Mouse (Mus musculus) limb, embryonic 10.5 days (tissue): ENCODE data around the gene Mettl9. TPM values are rescaled to one million over a fixed set of nuclear protein-coding genes. Genes with fewer than 3 reads are reported as not detected.
"Not testable (repeated sequence)": the region's sequence is repeated elsewhere in the genome, so short reads cannot be mapped to it uniquely, and the experiment has no call there.

Experiments
- DNase-seq: peaks from one replicate; pipeline ENCODE4 v3.0.0-alpha.2; 2017; ENCODE audit warnings: low spot score
- H3K27ac ChIP-seq: fragments of 300-500 bp; sonication (generic); 2 replicates; pipeline ENCODE4 v1.5.1; 2016; ENCODE audit warnings: mild to moderate bottlenecking
- H3K27me3 ChIP-seq: fragments of 300-500 bp; sonication (generic); 2 replicates; pipeline ENCODE4 v1.6.1; 2016; ENCODE audit warnings: low read depth, mild to moderate bottlenecking; ENCODE audit not compliant: poor library complexity, severe bottlenecking
- H3K36me3 ChIP-seq: fragments of 300-500 bp; sonication (generic); 2 replicates; pipeline ENCODE4 v1.6.1; 2016; ENCODE audit warnings: mild to moderate bottlenecking, moderate library complexity
- H3K4me1 ChIP-seq: fragments of 300-500 bp; sonication (generic); 2 replicates; pipeline ENCODE4 v1.6.1; 2016
- H3K4me3 ChIP-seq: fragments of 300-500 bp; sonication (generic); 2 replicates; pipeline ENCODE4 v1.5.1; 2016; ENCODE audit warnings: mild to moderate bottlenecking, moderate library complexity
- H3K9me3 ChIP-seq: fragments of 300-500 bp; sonication (generic); replicated peaks from 2 replicates; pipeline ENCODE4 v1.6.1; 2016; ENCODE audit warnings: mild to moderate bottlenecking
- WGBS: fragments of 180-500 bp; shearing (Covaris S2); methylation state at CpG from one replicate; pipeline ENCODE4 v1.1.7; 2016; 5-methylcytosine and 5-hydroxymethylcytosine counted together
- polyA plus RNA-seq: library from polyadenylated mRNA; unstranded; fragments of >200 nt; fragmentation: Nextera tagmentation; extraction: Ambion mirVana; gene quantifications from 2 replicates; pipeline ENCODE4 v1.2.1, GENCODE M21; 2016

Gene Mettl9
- polyA plus RNA-seq, 1 experiment from 2014 or later, result 223 TPM

DNA sequence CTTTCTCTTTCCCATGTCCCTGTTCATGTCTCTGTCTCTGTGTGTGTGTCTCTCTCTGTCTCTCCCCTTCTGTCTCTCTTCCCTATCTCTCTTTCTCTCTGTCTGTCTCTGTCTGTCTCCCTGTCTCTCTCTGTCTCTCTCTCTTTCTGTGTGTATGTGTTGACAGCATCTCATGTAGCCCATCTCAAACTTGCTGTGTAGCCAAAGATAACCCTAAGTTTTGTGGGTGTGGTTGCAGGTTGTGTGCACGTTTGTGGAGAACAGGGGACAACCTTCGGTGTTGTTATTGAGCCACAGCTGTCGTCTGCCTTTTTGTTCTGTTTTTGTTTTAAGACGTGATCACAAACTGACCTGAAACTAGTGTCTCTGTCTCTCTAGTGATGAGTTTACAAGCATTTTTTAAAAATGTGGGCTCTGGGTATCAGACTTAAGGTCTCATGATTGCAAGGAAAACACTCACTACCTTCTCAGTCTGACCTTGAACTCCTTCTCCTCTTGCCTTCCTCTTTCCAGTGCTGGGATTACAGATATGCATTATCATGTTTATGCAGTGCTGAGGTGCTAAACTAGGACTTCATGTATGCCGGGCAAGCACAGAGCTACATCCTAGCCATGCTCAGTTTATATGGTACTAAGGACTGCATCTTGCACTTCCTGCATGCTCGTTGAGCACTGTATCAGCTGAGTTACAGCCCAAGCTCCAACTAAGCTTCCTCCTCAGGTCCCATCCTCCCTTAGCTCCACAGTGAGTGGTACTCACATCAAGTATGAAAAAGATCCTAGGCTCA lies 8.8 kb upstream of the Mettl9 start:
- WGBS, result 84% methylated on average over 6 of the region's 6 CpGs
- peaks cover 4% of the 10 kb centered on the region; the same call in 1 of the 2 replicates for H3K27me3 ChIP-seq
- H3K4me1 ChIP-seq, result peaks cover 3% of the 10 kb centered on the region; the same call in 1 of the 2 replicates
- no peaks in the 10 kb centered on the region for H3K36me3 ChIP-seq
- DNase-seq, result no peak
- H3K4me3 ChIP-seq, result no peak overlapping the region
- H3K9me3 ChIP-seq, result no peaks in the 10 kb centered on the region
- H3K27ac ChIP-seq, result no peak overlapping the region

DNA sequence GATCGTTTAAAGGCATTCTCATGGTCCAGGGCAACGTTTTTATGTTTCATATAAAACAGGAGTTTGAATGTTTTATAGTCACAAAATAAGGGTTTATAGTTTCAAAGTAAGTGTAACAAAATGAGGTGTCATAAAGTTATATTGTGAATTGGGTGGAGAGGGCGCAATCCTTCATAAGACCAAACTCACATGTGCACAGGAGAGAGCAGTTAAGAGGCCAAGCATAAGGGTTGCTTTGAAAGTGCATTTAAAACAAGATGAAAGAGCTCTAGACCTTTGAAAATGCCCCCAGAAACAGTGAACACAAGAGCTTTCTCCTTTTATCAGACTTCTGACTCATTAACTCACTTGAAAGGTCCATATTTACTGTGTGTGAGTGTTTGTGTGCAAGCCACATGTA lies 7.9 kb upstream of the Mettl9 start:
- Histone ChIP-seq H3K4me1 (peaks cover 3% of the 10 kb centered on the region; the same call in 1 of the 2 replicates), H3K9me3 (no peaks in the 10 kb centered on the region), H3K36me3 (no peaks in the 10 kb centered on the region), H3K27ac (no peak overlapping the region), H3K27me3 (peaks cover 7% of the 10 kb centered on the region; the same call in 1 of the 2 replicates), H3K4me3 (no peak overlapping the region)
- DNase-seq, result no peak
- 55% methylated on average over 3 of the region's 3 CpGs for WGBS

DNA sequence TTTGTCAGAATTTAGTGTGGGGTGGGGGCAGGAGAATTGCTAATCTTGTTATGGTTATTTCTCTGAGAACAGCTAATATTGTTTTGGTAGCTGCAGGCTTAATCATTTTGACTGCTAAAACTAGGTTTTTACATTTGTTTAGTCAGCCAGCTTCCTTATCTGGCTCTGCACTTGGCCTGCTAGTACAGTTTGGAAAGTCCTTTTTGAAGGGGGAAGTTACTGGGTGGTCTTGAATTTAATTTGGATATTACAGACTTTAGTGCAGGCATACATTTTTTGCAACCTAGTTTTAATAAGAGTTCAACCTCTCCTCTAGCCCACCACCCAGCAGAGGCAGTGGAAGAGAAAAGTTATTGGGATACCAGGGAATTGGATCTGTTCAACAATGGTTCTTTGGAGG lies 4.3 kb upstream of the Mettl9 start:
- not testable (repeated sequence) for DNase-seq, H3K27ac ChIP-seq

DNA sequence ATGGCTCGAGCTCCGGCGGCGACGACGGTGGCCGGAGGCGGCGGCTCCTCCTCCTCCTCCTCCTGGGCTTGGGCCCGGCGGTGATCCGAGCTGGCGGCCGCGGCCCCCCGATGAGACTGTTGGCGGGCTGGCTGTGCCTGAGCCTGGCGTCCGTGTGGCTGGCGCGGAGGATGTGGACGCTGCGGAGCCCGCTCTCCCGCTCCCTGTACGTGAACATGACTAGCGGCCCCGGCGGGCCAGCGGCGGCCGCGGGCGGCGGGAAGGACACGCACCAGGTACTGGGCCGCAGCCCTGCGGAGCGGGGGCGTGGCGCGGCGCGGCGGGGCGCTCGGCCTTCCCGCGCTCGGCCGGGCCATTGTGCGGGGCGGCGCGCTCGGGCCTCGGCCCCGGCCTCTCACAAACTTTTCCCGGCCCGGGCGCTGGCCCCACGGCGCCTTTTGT lies 476 bp downstream of the Mettl9 start:
- peaks cover 9% of the 10 kb centered on the region for H3K36me3 ChIP-seq
- WGBS, result under 1% methylated on average over 55 of the region's 63 CpGs
- H3K9me3 ChIP-seq, result no peaks in the 10 kb centered on the region
- H3K4me1 ChIP-seq, result peaks cover 28% of the 10 kb centered on the region
- H3K27me3 ChIP-seq, result peaks cover 12% of the 10 kb centered on the region
- DNase-seq, result no peak
- H3K4me3 ChIP-seq, result peak overlapping the region; percentile 73
- H3K27ac ChIP-seq, result peak overlapping the region; percentile 97

More for the DNA sequence above, 4.3 kb upstream of the Mettl9 start:
- H3K4me1 ChIP-seq, H3K36me3 ChIP-seq, H3K4me3 ChIP-seq, H3K9me3 ChIP-seq: not testable (repeated sequence)
- peaks cover 12% of the 10 kb centered on the region for H3K27me3 ChIP-seq

DNA sequence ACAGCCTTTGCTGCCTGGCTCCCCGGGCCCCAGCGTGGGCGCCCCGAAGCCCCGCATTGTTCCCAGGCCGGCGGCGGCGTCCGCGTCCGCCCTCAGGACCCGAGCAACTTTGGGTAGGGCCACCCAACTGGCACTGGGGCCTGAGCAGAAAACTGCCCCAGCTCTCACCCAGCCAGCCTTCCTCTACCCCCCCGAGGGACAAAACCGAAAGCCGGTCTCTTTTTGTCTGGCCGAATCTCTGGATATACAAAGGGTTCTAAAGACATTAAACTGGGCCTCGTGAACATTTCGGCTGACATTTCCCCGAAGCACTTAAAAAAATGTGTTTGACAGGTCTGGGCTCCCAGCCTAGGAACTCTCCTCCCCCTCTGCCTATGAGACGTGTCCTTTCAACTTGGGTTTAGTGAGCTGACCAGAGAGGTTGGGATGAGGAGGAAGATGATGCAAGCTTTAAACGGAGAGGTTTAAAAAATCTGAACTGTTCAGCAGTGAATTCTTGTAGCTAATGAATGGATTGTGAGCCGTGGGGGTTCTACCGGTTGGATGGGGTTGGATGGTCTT lies 996 bp downstream of the Mettl9 start:
- Histone ChIP-seq H3K4me1 (peaks cover 34% of the 10 kb centered on the region), H3K9me3 (no peaks in the 10 kb centered on the region), H3K27ac (peak overlapping the region; percentile 97), H3K4me3 (peak overlapping the region; percentile 73), H3K36me3 (peaks cover 9% of the 10 kb centered on the region), H3K27me3 (peaks cover 9% of the 10 kb centered on the region)
- peak; percentile 72 for DNase-seq
- WGBS, result 1% methylated on average over 24 of the region's 24 CpGs

DNA sequence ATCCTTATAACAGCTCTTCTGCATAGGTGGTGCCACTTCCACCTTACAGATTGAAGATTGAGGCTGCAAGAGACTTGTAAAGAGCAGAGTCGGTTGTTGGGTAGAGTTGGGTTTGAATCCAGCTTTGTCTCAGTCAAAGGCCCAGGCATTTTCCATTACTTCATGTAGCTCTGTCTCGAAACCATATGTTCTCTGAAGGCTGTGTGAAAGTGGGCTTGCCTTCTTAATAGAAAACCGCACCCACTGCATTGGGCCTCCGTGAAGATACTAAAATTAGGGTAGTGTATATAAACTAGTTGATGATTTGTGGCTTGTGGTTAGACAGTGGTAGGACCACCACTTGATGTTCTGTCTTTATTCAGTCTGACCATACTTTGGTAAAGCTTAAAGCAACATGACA lies 6.3 kb downstream of the Mettl9 start:
- H3K9me3 ChIP-seq, result no peaks in the 10 kb centered on the region
- WGBS, result 94% methylated on average over 4 of the region's 4 CpGs
- no peak for DNase-seq
- H3K36me3 ChIP-seq, result peaks cover 22% of the 10 kb centered on the region
- H3K4me1 ChIP-seq, result peaks cover 30% of the 10 kb centered on the region
- no peaks in the 10 kb centered on the region for H3K27me3 ChIP-seq
- H3K4me3 ChIP-seq, result no peak overlapping the region
- no peak overlapping the region for H3K27ac ChIP-seq

DNA sequence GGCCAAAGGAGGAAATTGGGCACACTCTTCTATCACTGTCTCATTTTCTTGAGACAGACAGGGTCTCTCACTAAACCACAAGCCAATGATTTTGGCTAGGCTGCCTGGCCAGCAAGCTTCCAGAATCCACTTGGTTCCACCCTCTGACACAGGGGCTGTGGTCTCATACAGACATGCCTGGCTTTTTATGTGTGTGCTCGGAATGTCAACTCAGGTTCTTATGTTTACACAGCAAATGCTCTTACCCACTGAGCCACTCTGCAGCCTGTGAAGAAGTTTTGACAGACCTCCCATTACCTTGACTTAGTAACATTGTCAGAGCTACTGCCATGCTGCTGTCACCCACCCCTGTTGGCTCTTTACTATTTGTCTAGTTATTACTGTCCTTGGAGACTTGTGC lies 7.7 kb downstream of the Mettl9 start:
- H3K4me3 ChIP-seq, result no peak overlapping the region
- H3K4me1 ChIP-seq, result peaks cover 18% of the 10 kb centered on the region
- H3K36me3 ChIP-seq, result peaks cover 13% of the 10 kb centered on the region
- H3K27me3 ChIP-seq, result no peaks in the 10 kb centered on the region
- DNase-seq, result no peak
- no peaks in the 10 kb centered on the region for H3K9me3 ChIP-seq
- 93% methylated on average over 1 of the region's 1 CpGs for WGBS
- no peak overlapping the region for H3K27ac ChIP-seq

DNA sequence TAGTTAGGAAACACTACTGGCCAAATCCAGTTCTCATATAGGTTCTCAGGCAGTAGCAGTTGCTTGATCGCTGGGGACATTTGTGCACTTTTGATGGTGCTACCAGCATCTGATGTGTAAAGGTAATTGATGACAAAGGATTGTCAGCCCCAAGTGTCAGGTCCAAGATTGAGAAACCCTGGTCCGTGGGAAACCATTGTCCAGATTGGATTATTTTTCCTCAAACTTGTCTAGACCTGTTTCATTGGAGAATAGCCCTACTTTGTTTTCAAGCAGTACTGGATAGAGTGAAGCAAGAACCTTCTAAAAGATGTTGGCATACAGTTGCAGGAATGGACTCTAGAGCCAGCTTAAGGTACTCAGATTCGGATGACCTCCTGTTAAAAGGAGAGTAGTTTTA lies 8.8 kb downstream of the Mettl9 start:
- Histone ChIP-seq H3K4me1 (peaks cover 9% of the 10 kb centered on the region), H3K27me3 (no peaks in the 10 kb centered on the region), H3K9me3 (no peaks in the 10 kb centered on the region), H3K4me3 (no peak overlapping the region), H3K36me3 (peaks cover 16% of the 10 kb centered on the region), H3K27ac (no peak overlapping the region)
- 94% methylated on average over 3 of the region's 3 CpGs for WGBS
- DNase-seq, result no peak

DNA sequence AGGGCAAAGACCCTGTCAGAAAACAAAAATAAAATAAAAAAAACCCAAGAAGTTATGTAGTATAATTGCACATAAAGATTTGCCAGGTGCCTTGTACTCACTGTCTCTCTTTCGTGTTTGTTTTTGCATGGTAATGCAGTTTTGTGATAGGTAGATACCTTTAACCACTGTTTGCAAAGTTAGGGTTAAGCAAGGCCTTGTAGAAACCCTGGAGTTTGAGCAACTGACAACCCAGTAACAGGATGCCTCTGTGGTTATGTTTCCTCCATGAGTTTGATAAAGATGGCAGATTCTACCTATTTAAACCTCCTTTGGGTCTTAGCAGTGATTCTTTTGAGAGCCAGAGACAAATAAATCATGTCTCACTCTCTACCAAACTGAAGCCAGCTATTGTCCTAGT lies 9.3 kb downstream of the Mettl9 start:
- Histone ChIP-seq H3K27me3 (no peaks in the 10 kb centered on the region), H3K27ac (no peak overlapping the region), H3K4me3 (no peak overlapping the region), H3K9me3 (no peaks in the 10 kb centered on the region), H3K36me3 (peaks cover 22% of the 10 kb centered on the region), H3K4me1 (peaks cover 8% of the 10 kb centered on the region; the same call in 1 of the 2 replicates)
- WGBS, result 91% methylated on average over 1 of the region's 1 CpGs
- no peak for DNase-seq

DNA sequence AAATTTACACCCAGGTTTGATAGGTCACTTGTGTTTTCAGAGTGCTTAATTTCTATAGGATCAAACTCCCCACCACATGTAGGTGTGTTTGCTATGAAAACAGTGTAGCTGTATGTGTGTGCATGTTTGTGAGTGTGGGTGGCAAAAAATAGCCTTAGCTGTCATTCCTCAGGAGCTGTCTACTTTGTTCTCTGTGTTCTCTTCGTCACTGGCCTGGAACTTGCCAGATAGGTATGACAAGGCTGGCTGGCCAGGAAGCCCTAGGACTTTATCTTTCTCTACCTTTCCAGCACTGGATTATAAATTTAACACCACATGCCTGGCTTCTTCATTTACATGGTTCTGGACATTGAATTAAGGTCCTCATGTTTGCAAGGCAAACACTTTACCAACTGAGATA lies 10.0 kb downstream of the Mettl9 start:
- Histone ChIP-seq H3K4me1 (peaks cover 8% of the 10 kb centered on the region; the same call in 1 of the 2 replicates), H3K36me3 (peaks cover 29% of the 10 kb centered on the region), H3K27me3 (no peaks in the 10 kb centered on the region), H3K9me3 (no peaks in the 10 kb centered on the region), H3K27ac (no peak overlapping the region), H3K4me3 (no peak overlapping the region)
- no peak for DNase-seq
- WGBS, result 94% methylated on average over 1 of the region's 1 CpGs

DNA sequence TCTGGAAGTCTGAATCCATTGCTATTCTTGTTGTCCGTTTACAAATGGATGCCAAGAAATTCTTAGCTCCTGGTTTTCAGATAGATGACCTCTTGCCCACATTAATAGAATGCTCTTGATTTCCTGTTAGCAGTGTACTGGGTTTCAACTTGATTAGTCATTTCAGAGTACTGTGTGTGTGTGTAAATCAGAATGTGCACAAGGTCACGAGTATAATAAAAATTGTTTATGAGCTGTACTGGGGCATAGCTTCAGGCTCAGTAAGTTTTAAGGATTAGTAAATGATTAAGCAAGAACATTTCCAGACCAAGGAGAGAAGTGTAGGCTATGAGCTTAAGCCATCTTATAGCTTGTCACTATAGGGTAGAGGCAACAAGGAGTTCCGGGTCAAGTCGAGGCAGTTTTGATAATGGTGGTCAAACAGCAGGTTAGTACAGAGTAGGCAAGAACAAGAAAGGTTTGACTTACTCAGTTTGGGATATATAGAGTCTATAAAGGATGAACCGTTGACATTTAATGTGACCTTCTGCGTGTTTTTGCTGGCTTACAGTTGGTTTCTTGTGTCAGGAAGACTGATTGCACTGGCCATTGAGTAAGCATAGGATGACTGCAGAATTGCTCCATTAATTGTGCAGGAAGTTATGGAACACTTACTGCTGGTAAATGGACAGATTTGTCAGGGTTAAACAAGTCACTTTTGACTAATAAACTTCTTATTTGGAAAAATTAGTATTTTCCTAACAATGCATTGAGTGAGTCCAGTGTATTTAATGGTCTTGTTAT lies 11.6 kb downstream of the Mettl9 start:
- Histone ChIP-seq H3K4me1 (no peaks in the 10 kb centered on the region), H3K27me3 (no peaks in the 10 kb centered on the region), H3K4me3 (no peak overlapping the region), H3K27ac (no peak overlapping the region), H3K36me3 (peaks cover 45% of the 10 kb centered on the region), H3K9me3 (no peaks in the 10 kb centered on the region)
- no peak for DNase-seq
- WGBS, result 91% methylated on average over 6 of the region's 6 CpGs

DNA sequence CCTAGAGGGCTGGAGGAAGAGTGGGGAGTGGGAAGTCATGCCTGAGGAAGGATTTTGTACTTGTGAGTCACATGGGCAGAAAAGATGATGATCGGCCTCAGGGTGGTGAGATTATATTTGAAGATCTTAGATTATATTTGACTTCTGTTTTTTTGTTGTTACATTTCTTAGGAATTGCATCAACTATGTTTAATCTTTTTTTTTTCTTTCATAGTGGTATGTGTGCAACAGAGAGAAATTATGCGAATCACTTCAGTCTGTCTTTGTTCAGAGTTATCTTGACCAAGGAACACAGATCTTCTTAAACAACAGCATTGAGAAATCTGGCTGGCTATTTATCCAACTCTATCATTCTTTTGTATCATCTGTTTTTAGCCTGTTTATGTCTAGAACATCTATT lies 13.4 kb downstream of the Mettl9 start:
- Histone ChIP-seq H3K4me3 (no peak overlapping the region), H3K27me3 (no peaks in the 10 kb centered on the region), H3K36me3 (peaks cover 63% of the 10 kb centered on the region), H3K9me3 (no peaks in the 10 kb centered on the region), H3K27ac (no peak overlapping the region), H3K4me1 (no peaks in the 10 kb centered on the region)
- 97% methylated on average over 2 of the region's 2 CpGs for WGBS
- DNase-seq, result no peak

DNA sequence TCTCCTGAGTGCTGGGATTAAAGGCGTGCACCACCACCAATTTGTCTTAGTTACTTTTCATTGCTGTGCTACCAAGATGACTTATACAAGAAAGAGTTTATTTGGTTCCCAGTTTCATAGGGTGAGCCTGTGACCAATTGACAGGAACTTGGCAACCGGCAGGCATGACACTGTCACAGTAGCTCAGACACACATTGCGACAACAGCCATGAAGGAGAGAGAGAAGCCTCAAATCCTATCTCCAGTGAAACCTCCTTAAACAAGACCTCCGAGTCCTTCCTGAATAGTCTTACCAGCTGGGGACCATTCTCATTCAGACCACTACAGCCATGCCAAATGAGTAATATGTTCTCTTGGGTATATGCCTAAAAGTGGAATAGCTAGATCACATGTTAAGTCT lies 18.8 kb downstream of the Mettl9 start:
- Histone ChIP-seq H3K27ac (no peak overlapping the region), H3K36me3 (peaks cover 100% of the 10 kb centered on the region), H3K4me1 (no peaks in the 10 kb centered on the region), H3K4me3 (no peak overlapping the region), H3K27me3 (no peaks in the 10 kb centered on the region), H3K9me3 (no peaks in the 10 kb centered on the region)
- DNase-seq, result no peak
- WGBS, result 94% methylated on average over 4 of the region's 4 CpGs
